Comparison of ENCODE assay signal across 24 mouse cellular contexts in genomic region chr9:14894628-14895027, GRCm38 (mm10). TPM values are rescaled to one million over a fixed set of nuclear protein-coding genes. Genes with fewer than 3 reads are reported as not detected.
A peak's percentile ranks its signal among the peaks of the same experiment; 100 is the strongest.
DNase-seq lines count a peak whose midpoint lies in the region; ATAC-seq and TF ChIP-seq lines count a peak whose summit lies in the region.
"Had no signal": no experiment of that assay in that cellular context is flagged by ENCODE, and none has a peak within 500 bp of the region (broad histone marks: within the 10 kb centered on the region; RNA-seq: fewer than 3 reads in every experiment).

No protein-coding gene starts in this region.

- no peak overlapping the region for H3K4me2 ChIP-seq in forebrain, postnatal 0 days (ENCODE audit: low read depth)
- no peak overlapping the region for H3K4me2 ChIP-seq in forebrain, embryonic 14.5 days (ENCODE audit: low read length)
- no peak overlapping the region for H3K4me2 ChIP-seq in lung, embryonic 14.5 days
- no peak overlapping the region for H3K4me2 ChIP-seq in heart, embryonic 11.5 days
- H3K4me2 ChIP-seq: embryonic facial prominence, embryonic 15.5 days; forebrain, embryonic 15.5 days; heart, embryonic 12.5 days; limb, embryonic 13.5 days; midbrain, embryonic 11.5 days; neural tube, embryonic 12.5 days had no signal

- no peaks in the 10 kb centered on the region for H3K27me3 ChIP-seq in forebrain, postnatal 0 days (ENCODE audit: insufficient read depth, low read length)
- no peaks in the 10 kb centered on the region for H3K27me3 ChIP-seq in forebrain, embryonic 14.5 days (replicated peaks; ENCODE audit: control insufficient read depth, insufficient read depth, low read length)
- H3K27me3 ChIP-seq in lung, embryonic 14.5 days (ENCODE audit: insufficient read depth, low read length) = no peaks in the 10 kb centered on the region
- H3K27me3 ChIP-seq in heart, embryonic 11.5 days (ENCODE audit: control insufficient read depth, insufficient read depth, low read length) = no peaks in the 10 kb centered on the region
- H3K27me3 ChIP-seq: embryonic facial prominence, embryonic 15.5 days; forebrain, embryonic 15.5 days; heart, embryonic 12.5 days; limb, embryonic 13.5 days; neural tube, embryonic 12.5 days had no signal

- H3K36me3 ChIP-seq in forebrain, postnatal 0 days (ENCODE audit: insufficient read depth) = no peaks in the 10 kb centered on the region
- no peaks in the 10 kb centered on the region for H3K36me3 ChIP-seq in forebrain, embryonic 14.5 days (ENCODE audit: control insufficient read depth, insufficient read depth, low read length)
- H3K36me3 ChIP-seq in lung, embryonic 14.5 days (ENCODE audit: insufficient read depth) = no peaks in the 10 kb centered on the region
- no peaks in the 10 kb centered on the region for H3K36me3 ChIP-seq in heart, embryonic 11.5 days (ENCODE audit: control insufficient read depth, insufficient read depth, low read length)
- H3K36me3 ChIP-seq: embryonic facial prominence, embryonic 15.5 days; forebrain, embryonic 15.5 days; heart, embryonic 12.5 days; hindbrain, embryonic 10.5 days; limb, embryonic 13.5 days; neural tube, embryonic 12.5 days had no signal

- H3K27ac ChIP-seq in forebrain, postnatal 0 days (ENCODE audit: low read depth, low read length) = peak overlapping the region; percentile 50; the same call in 1 of the 2 replicates
- no peak overlapping the region for H3K27ac ChIP-seq in forebrain, embryonic 14.5 days (ENCODE audit: low read depth, low read length)
- no peak overlapping the region for H3K27ac ChIP-seq in lung, embryonic 14.5 days (ENCODE audit: low read depth)
- no peak overlapping the region for H3K27ac ChIP-seq in heart, embryonic 11.5 days (ENCODE audit: low read depth, low read length)
- H3K27ac ChIP-seq: embryonic facial prominence, embryonic 15.5 days; hindbrain, embryonic 10.5 days; limb, embryonic 13.5 days; neural tube, embryonic 12.5 days had no signal

- 89% methylated on average over 3 of the region's 3 CpGs for WGBS in forebrain, postnatal 0 days
- WGBS in forebrain, embryonic 14.5 days = 81% methylated on average over 3 of the region's 3 CpGs
- WGBS in lung, embryonic 14.5 days = 84% methylated on average over 3 of the region's 3 CpGs
- 75% methylated on average over 3 of the region's 3 CpGs for WGBS in heart, embryonic 11.5 days (ENCODE audit: insufficient replicate concordance)

- peak; percentile 41 for TF ChIP-seq CTCF in forebrain, postnatal 0 days (IDR thresholded peaks at IDR 0.05; ENCODE audit: low read depth)
- peak; percentile 38 for TF ChIP-seq CTCF in lung, embryonic 14.5 days (IDR thresholded peaks at IDR 0.05; ENCODE audit: low read depth)

- no peak overlapping the region for H3K4me3 ChIP-seq in forebrain, postnatal 0 days (ENCODE audit: low read depth, low read length)
- no peak overlapping the region for H3K4me3 ChIP-seq in forebrain, embryonic 14.5 days (ENCODE audit: low read depth, low read length)
- no peak overlapping the region for H3K4me3 ChIP-seq in lung, embryonic 14.5 days (ENCODE audit: low read depth, low read length)
- no peak overlapping the region for H3K4me3 ChIP-seq in heart, embryonic 11.5 days (ENCODE audit: low read depth, low read length)
- H3K4me3 ChIP-seq: embryonic facial prominence, embryonic 15.5 days; forebrain, embryonic 15.5 days; heart, embryonic 12.5 days; hindbrain, embryonic 10.5 days; limb, embryonic 13.5 days; neural tube, embryonic 12.5 days had no signal

- H3K9me3 ChIP-seq in forebrain, postnatal 0 days (ENCODE audit: low read length) = no peaks in the 10 kb centered on the region
- no peaks in the 10 kb centered on the region for H3K9me3 ChIP-seq in forebrain, embryonic 14.5 days (replicated peaks; ENCODE audit: control insufficient read depth, low read length)
- H3K9me3 ChIP-seq in lung, embryonic 14.5 days (ENCODE audit: low read depth, low read length) = no peaks in the 10 kb centered on the region
- H3K9me3 ChIP-seq in heart, embryonic 11.5 days (replicated peaks; ENCODE audit: control insufficient read depth, low read length) = no peaks in the 10 kb centered on the region
- H3K9me3 ChIP-seq: embryonic facial prominence, embryonic 15.5 days; forebrain, embryonic 15.5 days; hindbrain, embryonic 10.5 days; limb, embryonic 13.5 days had no signal

- H3K4me1 ChIP-seq in forebrain, postnatal 0 days (ENCODE audit: insufficient read depth) = no peaks in the 10 kb centered on the region
- H3K4me1 ChIP-seq in forebrain, embryonic 14.5 days (ENCODE audit: control insufficient read depth, insufficient read depth, low read length) = no peaks in the 10 kb centered on the region; the same call in none of the 2 replicates
- no peaks in the 10 kb centered on the region for H3K4me1 ChIP-seq in lung, embryonic 14.5 days (ENCODE audit: insufficient read depth)
- no peaks in the 10 kb centered on the region for H3K4me1 ChIP-seq in heart, embryonic 11.5 days (ENCODE audit: control insufficient read depth, insufficient read depth, low read length)
- H3K4me1 ChIP-seq: heart, embryonic 12.5 days had no signal

- ATAC-seq in forebrain, postnatal 0 days = no peak
- ATAC-seq in forebrain, embryonic 14.5 days = no peak
- ATAC-seq in lung, embryonic 14.5 days (ENCODE audit: insufficient read depth) = no peak
- ATAC-seq in megakaryocyte progenitor cell, adult 5-6 weeks (replicated peaks; ENCODE audit: poor library complexity) = 0 out of 2 replicates have a peak, but pooled peaks have one; percentile 27
- no peak for ATAC-seq in heart, embryonic 11.5 days (replicated peaks; ENCODE audit: insufficient number of reproducible peaks, low FRiP score, low TSS enrichment)
- ATAC-seq: forebrain, embryonic 15.5 days had no signal

- no peak for DNase-seq in forebrain, postnatal 0 days
- DNase-seq in forebrain, embryonic 14.5 days (ENCODE audit: low spot score) = no peak
- no peak for DNase-seq in lung, embryonic 14.5 days
- DNase-seq in lung, postnatal 14 days = no peak
- peak; percentile 31 for DNase-seq in ES-CJ7 (ENCODE audit: low read depth, low spot score)
- DNase-seq in cerebellum, adult 9-11 months = no peak
- DNase-seq: adrenal gland, postnatal 10 days; gastrocnemius, postnatal 14 days; kidney, adult 11 months; kidney, postnatal 4 days; retina, postnatal 1 day; spleen, adult 18-20 months had no signal

- no peak overlapping the region for H3K9ac ChIP-seq in forebrain, postnatal 0 days
- H3K9ac ChIP-seq in forebrain, embryonic 14.5 days (ENCODE audit: low read length) = no peak overlapping the region
- no peak overlapping the region for H3K9ac ChIP-seq in lung, embryonic 14.5 days
- H3K9ac ChIP-seq in heart, embryonic 11.5 days (ENCODE audit: low read depth, low read length) = no peak overlapping the region
- H3K9ac ChIP-seq: embryonic facial prominence, embryonic 15.5 days; forebrain, embryonic 15.5 days; heart, embryonic 12.5 days; limb, embryonic 13.5 days; neural tube, embryonic 12.5 days had no signal

RNA-seq across cellular contexts. Expression of gene Izumo1r, which starts 9.1 kb away (rescaled TPM):
- total RNA-seq in forebrain, postnatal 0 days (2014; rRNA removed) = not detected in 2 replicates
- not detected in 2 replicates for polyA plus RNA-seq in forebrain, postnatal 0 days (2015; fragmentation: Nextera tagmentation; extraction: Ambion mirVana)
- polyA plus RNA-seq in forebrain, embryonic 14.5 days (2014; fragmentation: Nextera tagmentation; extraction: Ambion mirVana) = not detected in 2 replicates
- 0.34 and 0.47 TPM in 2 replicates for polyA plus RNA-seq in lung, embryonic 14.5 days (2014; fragmentation: Nextera tagmentation; extraction: Ambion mirVana)
- not detected in 2 replicates for total RNA-seq in megakaryocyte progenitor cell, adult 5-6 weeks (2015)
- total RNA-seq in megakaryocyte progenitor cell, adult 5-6 weeks (2017) = not detected in 2 replicates
- not detected in 2 replicates for polyA plus RNA-seq in heart, embryonic 11.5 days (2014; fragmentation: Nextera tagmentation; extraction: Ambion mirVana)
- total RNA-seq: common myeloid progenitor, adult 5-6 weeks; gastrocnemius, postnatal 14 days had no signal
- polyA plus RNA-seq: C2C12; forebrain, embryonic 15.5 days; heart, embryonic 12.5 days; hindbrain, embryonic 10.5 days; midbrain, embryonic 11.5 days; neural tube, embryonic 12.5 days; testis, adult 2 months had no signal

RNA-seq across cellular contexts. Expression of gene Gpr83, which starts 34.6 kb away (rescaled TPM):
- 1.8 and 4.0 TPM in 2 replicates for total RNA-seq in forebrain, postnatal 0 days (2014; rRNA removed)
- 2.6 and 2.7 TPM in 2 replicates for polyA plus RNA-seq in forebrain, postnatal 0 days (2015; fragmentation: Nextera tagmentation; extraction: Ambion mirVana)
- polyA plus RNA-seq in forebrain, embryonic 14.5 days (2014; fragmentation: Nextera tagmentation; extraction: Ambion mirVana) = 0.72 and 1.7 TPM in 2 replicates
- 0.13 and 0.24 TPM in 2 replicates for polyA plus RNA-seq in lung, embryonic 14.5 days (2014; fragmentation: Nextera tagmentation; extraction: Ambion mirVana)
- total RNA-seq in megakaryocyte progenitor cell, adult 5-6 weeks (2015) = not detected in 2 replicates
- total RNA-seq in megakaryocyte progenitor cell, adult 5-6 weeks (2017) = not detected in 2 replicates
- 0.11 TPM in 1 of 2 replicates, not detected in the other for polyA plus RNA-seq in heart, embryonic 11.5 days (2014; fragmentation: Nextera tagmentation; extraction: Ambion mirVana)
- total RNA-seq: common myeloid progenitor, adult 5-6 weeks; gastrocnemius, postnatal 14 days had no signal
- polyA plus RNA-seq: C2C12; heart, embryonic 12.5 days had no signal
